Mouse (Mus musculus): ENCODE results near the gene Clcn6.

The Clcn6 gene

GRCm38 (mm10) chr4:148038600-148039253 is at the start of gene Clcn6, which contains the start of gene Mthfr:
TSS of gene Clcn6 (minus strand) at chr4:148038821.
TSS of gene Mthfr (plus strand) at chr4:148039077.
- DNase-seq, result peak; percentile 100

GRCm38 (mm10) chr4:148087907-148088527 is 49.4 kb upstream of the Clcn6 start, which contains the start of gene Agtrap:
TSS of gene Agtrap (minus strand) at chr4:148088031.
- DNase-seq, result peak; percentile 96

- peak; percentile 45 for DNase-seq
These were observed 48.7 kb upstream of the Clcn6 start for GRCm38 (mm10) chr4:148087091-148087906.

GRCm38 (mm10) chr4:148085907-148086305 is 47.3 kb upstream of the Clcn6 start:
- no peak for DNase-seq

- no peak for DNase-seq
These were observed 46.7 kb upstream of the Clcn6 start for GRCm38 (mm10) chr4:148085131-148085906.

GRCm38 (mm10) chr4:148084261-148084714 is 45.7 kb upstream of the Clcn6 start:
- DNase-seq, result peak; percentile 59

GRCm38 (mm10) chr4:148083176-148083899 is 44.7 kb upstream of the Clcn6 start:
- peak; percentile 47 for DNase-seq

GRCm38 (mm10) chr4:148082257-148083044 is 43.8 kb upstream of the Clcn6 start:
- peak; percentile 70 for DNase-seq

- DNase-seq, result no peak
These were observed 42.6 kb upstream of the Clcn6 start for GRCm38 (mm10) chr4:148081201-148081600.

GRCm38 (mm10) chr4:148080597-148080973 is 42.0 kb upstream of the Clcn6 start:
- DNase-seq, result no peak

GRCm38 (mm10) chr4:148079944-148080596 is 41.4 kb upstream of the Clcn6 start:
- no peak for DNase-seq

GRCm38 (mm10) chr4:148079212-148079611 is 40.6 kb upstream of the Clcn6 start:
- DNase-seq, result no peak

- no peak for DNase-seq
These were observed 37.3 kb upstream of the Clcn6 start for GRCm38 (mm10) chr4:148075881-148076280.

GRCm38 (mm10) chr4:148075259-148075658 is 36.6 kb upstream of the Clcn6 start:
- DNase-seq, result peak; percentile 73

- DNase-seq, result no peak
These were observed 36.0 kb upstream of the Clcn6 start for GRCm38 (mm10) chr4:148074521-148075189.

- no peak for DNase-seq
These were observed 32.9 kb upstream of the Clcn6 start for GRCm38 (mm10) chr4:148071508-148071907.

- no peak for DNase-seq
These were observed 31.1 kb upstream of the Clcn6 start for GRCm38 (mm10) chr4:148069602-148070218.

- DNase-seq, result no peak
These were observed 28.7 kb upstream of the Clcn6 start for GRCm38 (mm10) chr4:148067346-148067745.

- no peak for DNase-seq
These were observed 27.8 kb upstream of the Clcn6 start for GRCm38 (mm10) chr4:148066401-148066744.

Measured in lung, postnatal 14 days (tissue).